ENCODE assay signal across 9 mouse cellular contexts in the genomic region with DNA sequence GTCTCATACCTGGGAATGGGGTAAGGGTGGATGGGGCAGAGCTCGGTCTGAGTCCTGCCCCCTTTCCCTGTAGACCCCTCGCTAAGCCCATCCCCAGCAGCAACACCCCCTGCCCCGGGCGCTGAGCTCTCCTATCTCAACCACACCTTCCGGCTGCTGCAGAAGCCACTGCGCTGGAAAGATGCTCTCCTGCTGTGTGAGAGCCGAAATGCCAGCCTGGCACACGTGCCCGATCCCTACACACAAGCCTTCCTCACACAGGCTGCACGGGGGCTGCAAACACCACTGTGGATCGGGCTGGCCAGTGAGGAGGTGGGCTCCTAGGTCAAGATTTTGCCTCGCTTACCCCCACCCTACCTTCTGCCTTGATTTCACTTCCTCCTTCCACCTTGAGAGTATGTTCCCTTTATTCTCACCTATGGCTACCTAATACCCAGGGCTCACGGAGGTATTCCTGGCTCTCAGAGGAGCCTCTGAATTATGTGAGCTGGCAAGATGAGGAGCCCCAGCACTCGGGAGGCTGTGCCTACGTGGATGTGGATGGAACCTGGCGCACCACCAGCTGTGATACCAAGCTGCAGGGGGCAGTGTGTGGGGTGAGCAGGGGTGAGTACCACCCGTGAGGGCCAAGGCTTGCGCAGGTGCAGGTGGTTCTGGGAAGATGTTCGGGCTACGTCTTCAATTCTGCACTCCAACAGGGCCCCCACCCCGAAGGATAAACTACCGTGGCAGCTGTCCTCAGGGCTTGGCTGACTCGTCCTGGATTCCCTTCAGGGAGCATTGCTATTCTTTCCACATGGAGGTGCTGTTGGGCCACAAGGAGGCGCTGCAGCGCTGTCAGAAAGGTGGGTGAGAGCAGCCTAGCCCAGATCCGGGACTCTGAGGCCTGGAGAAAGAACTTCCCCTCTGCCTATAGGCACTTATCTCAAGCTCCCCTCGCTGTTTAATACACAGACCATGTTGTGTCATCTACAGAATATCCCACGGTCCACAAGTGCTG. TPM values are rescaled to one million over a fixed set of nuclear protein-coding genes. Genes with fewer than 3 reads are reported as not detected.
DNase-seq lines count a peak whose midpoint lies in the region; ATAC-seq and TF ChIP-seq lines count a peak whose summit lies in the region.
"Had no signal": no experiment of that assay in that cellular context is flagged by ENCODE, and none has a peak within 500 bp of the region (broad histone marks: within the 10 kb centered on the region; RNA-seq: fewer than 3 reads in every experiment).

No protein-coding gene starts in this region.

- WGBS in heart, embryonic 11.5 days (ENCODE audit: insufficient replicate concordance) = 60% methylated on average over 28 of the region's 28 CpGs
- WGBS in kidney, embryonic 16.5 days = 64% methylated on average over 28 of the region's 28 CpGs
- WGBS in liver, adult 2 months = 51% methylated on average over 28 of the region's 28 CpGs

- DNase-seq in B cell, adult 2 months = peak; percentile 69 to 71
- DNase-seq in liver, adult 2 months (ENCODE audit: extremely low read depth, low read depth, low spot score) = peak; percentile 44
- DNase-seq in naive thymus-derived CD4-positive, alpha-beta T cell, adult 2 months (ENCODE audit: low read depth) = peak; percentile 63
- DNase-seq in splenic B cell, adult 2 months (ENCODE audit: low read depth, low spot score) = peak; percentile 70

- 0 out of 2 replicates have a peak, but pooled peaks have one; percentile 41 for ATAC-seq in heart, embryonic 11.5 days (replicated peaks; ENCODE audit: insufficient number of reproducible peaks, low FRiP score, low TSS enrichment)
- ATAC-seq in kidney, embryonic 16.5 days (ENCODE audit: low FRiP score, low TSS enrichment) = peak; percentile 32

- H3K9me3 ChIP-seq in heart, embryonic 11.5 days (replicated peaks; ENCODE audit: control insufficient read depth, low read length) = no peaks in the 10 kb centered on the region
- H3K9me3 ChIP-seq in kidney, embryonic 16.5 days (ENCODE audit: low read length) = no peaks in the 10 kb centered on the region
- H3K9me3 ChIP-seq: embryonic facial prominence, embryonic 13.5 days had no signal

- no peak for TF ChIP-seq POLR2A in bone marrow macrophage, adult 2 months (IDR thresholded peaks at IDR 0.05; ENCODE audit: borderline replicate concordance, low read depth, low read length)
- no peak for TF ChIP-seq POLR2A in embryonic fibroblast, embryonic 13.5 days (IDR thresholded peaks at IDR 0.05; ENCODE audit: low read depth, low read length)
- no peak for TF ChIP-seq POLR2A in liver, adult 2 months (IDR thresholded peaks at IDR 0.05; ENCODE audit: extremely low read depth, insufficient read depth, low read length)

- no peak overlapping the region for H3K4me3 ChIP-seq in bone marrow macrophage, adult 2 months (ENCODE audit: insufficient read depth, low read length)
- H3K4me3 ChIP-seq in embryonic fibroblast, embryonic 13.5 days (ENCODE audit: insufficient read depth, low read length) = no peak overlapping the region
- H3K4me3 ChIP-seq in heart, embryonic 11.5 days (ENCODE audit: low read depth, low read length) = no peak overlapping the region
- H3K4me3 ChIP-seq in kidney, embryonic 16.5 days (ENCODE audit: low read length) = no peak overlapping the region
- H3K4me3 ChIP-seq in liver, adult 2 months (ENCODE audit: insufficient read depth, low read depth, low read length) = no peak overlapping the region
- H3K4me3 ChIP-seq: embryonic facial prominence, embryonic 13.5 days had no signal

- no peaks in the 10 kb centered on the region for H3K79me2 ChIP-seq in liver, adult 2 months (ENCODE audit: control insufficient read depth, insufficient read depth, low read length)

- no peaks in the 10 kb centered on the region for H3K4me1 ChIP-seq in bone marrow macrophage, adult 2 months (ENCODE audit: control insufficient read depth, insufficient read depth, low read length)
- H3K4me1 ChIP-seq in embryonic fibroblast, embryonic 13.5 days (ENCODE audit: control insufficient read depth, insufficient read depth, low read length) = no peaks in the 10 kb centered on the region
- H3K4me1 ChIP-seq in heart, embryonic 11.5 days (ENCODE audit: control insufficient read depth, insufficient read depth, low read length) = peaks cover 10% of the 10 kb centered on the region
- peaks cover 6% of the 10 kb centered on the region for H3K4me1 ChIP-seq in kidney, embryonic 16.5 days (ENCODE audit: insufficient read depth, low read length)
- H3K4me1 ChIP-seq in liver, adult 2 months (ENCODE audit: control insufficient read depth, insufficient read depth, low read length) = no peaks in the 10 kb centered on the region
- H3K4me1 ChIP-seq: embryonic facial prominence, embryonic 13.5 days had no signal

- H3K27me3 ChIP-seq in heart, embryonic 11.5 days (ENCODE audit: control insufficient read depth, insufficient read depth, low read length) = no peaks in the 10 kb centered on the region
- no peaks in the 10 kb centered on the region for H3K27me3 ChIP-seq in kidney, embryonic 16.5 days (ENCODE audit: insufficient read depth, low read length)
- no peaks in the 10 kb centered on the region for H3K27me3 ChIP-seq in liver, adult 2 months (ENCODE audit: control insufficient read depth, insufficient read depth, low read length)
- no peaks in the 10 kb centered on the region for H3K27me3 ChIP-seq in splenic B cell, adult 2 months (ENCODE audit: control insufficient read depth, insufficient read depth, low read length, poor library complexity, severe bottlenecking)
- H3K27me3 ChIP-seq: embryonic facial prominence, embryonic 13.5 days had no signal

- TF ChIP-seq CTCF in bone marrow macrophage, adult 2 months (IDR thresholded peaks at IDR 0.05; ENCODE audit: low read depth, low read length) = peak; percentile 90
- TF ChIP-seq CTCF in embryonic fibroblast, embryonic 13.5 days (IDR thresholded peaks at IDR 0.05; ENCODE audit: borderline replicate concordance, insufficient read depth, low read length) = peak; percentile 71; the same call in 1 of the 2 replicates
- TF ChIP-seq CTCF in liver, adult 2 months (IDR thresholded peaks at IDR 0.05; ENCODE audit: low read depth, low read length) = peak; percentile 93

- H3K36me3 ChIP-seq in heart, embryonic 11.5 days (ENCODE audit: control insufficient read depth, insufficient read depth, low read length) = peaks cover 6% of the 10 kb centered on the region; the same call in 1 of the 2 replicates
- H3K36me3 ChIP-seq in kidney, embryonic 16.5 days (ENCODE audit: insufficient read depth, low read length) = peaks cover 23% of the 10 kb centered on the region
- no peaks in the 10 kb centered on the region for H3K36me3 ChIP-seq in liver, adult 2 months (ENCODE audit: control insufficient read depth, insufficient read depth, low read length)
- no peaks in the 10 kb centered on the region for H3K36me3 ChIP-seq in splenic B cell, adult 2 months (ENCODE audit: control insufficient read depth, insufficient read depth, low read length, poor library complexity, severe bottlenecking)

- no peak overlapping the region for H3K4me2 ChIP-seq in heart, embryonic 11.5 days
- H3K4me2 ChIP-seq in kidney, embryonic 16.5 days (replicated peaks; ENCODE audit: low read depth, low read length) = no peak overlapping the region
- H3K4me2 ChIP-seq: embryonic facial prominence, embryonic 13.5 days had no signal

- no peak overlapping the region for H3K9ac ChIP-seq in heart, embryonic 11.5 days (ENCODE audit: low read depth, low read length)
- no peak overlapping the region for H3K9ac ChIP-seq in kidney, embryonic 16.5 days (replicated peaks; ENCODE audit: low read length)
- no peak overlapping the region for H3K9ac ChIP-seq in liver, adult 2 months (ENCODE audit: low read depth, low read length)
- H3K9ac ChIP-seq: embryonic facial prominence, embryonic 13.5 days had no signal

- no peak overlapping the region for H3K27ac ChIP-seq in bone marrow macrophage, adult 2 months (ENCODE audit: insufficient read depth, low read depth, low read length)
- no peak overlapping the region for H3K27ac ChIP-seq in embryonic fibroblast, embryonic 13.5 days (ENCODE audit: insufficient read depth, low read length)
- no peak overlapping the region for H3K27ac ChIP-seq in heart, embryonic 11.5 days (ENCODE audit: low read depth, low read length)
- H3K27ac ChIP-seq in kidney, embryonic 16.5 days (ENCODE audit: low read length) = no peak overlapping the region
- H3K27ac ChIP-seq in liver, adult 2 months (replicated peaks; ENCODE audit: insufficient read depth, low read depth, low read length) = no peak overlapping the region
- H3K27ac ChIP-seq: embryonic facial prominence, embryonic 13.5 days had no signal

RNA-seq across cellular contexts. Expression of a gene that starts 55.0 kb away (rescaled TPM):
- 0.40 and 0.50 TPM in 2 replicates for polyA plus RNA-seq in bone marrow macrophage, adult 2 months (2012; ENCODE audit: insufficient read depth, insufficient read length, missing spikeins)
- polyA plus RNA-seq in embryonic fibroblast, embryonic 13.5 days (2011; ENCODE audit: insufficient read length, low read depth, missing spikeins) = 144 and 150 TPM in 2 replicates
- 5.1 and 6.7 TPM in 2 replicates for polyA plus RNA-seq in heart, embryonic 11.5 days (2014; fragmentation: Nextera tagmentation; extraction: Ambion mirVana)
- polyA plus RNA-seq in kidney, embryonic 16.5 days (2015; fragmentation: Nextera tagmentation; extraction: Ambion mirVana) = 20.3 and 21.3 TPM in 2 replicates
- total RNA-seq in liver, adult 2 months (2014; rRNA removed) = 0.55 and 0.81 TPM in 2 replicates
- 0.91 and 1.1 TPM in 2 replicates for polyA plus RNA-seq in liver, adult 2 months (2012; rRNA removed)
